Mouse (Mus musculus): Measurements from ENCODE around the gene Mgl2.

DNA sequence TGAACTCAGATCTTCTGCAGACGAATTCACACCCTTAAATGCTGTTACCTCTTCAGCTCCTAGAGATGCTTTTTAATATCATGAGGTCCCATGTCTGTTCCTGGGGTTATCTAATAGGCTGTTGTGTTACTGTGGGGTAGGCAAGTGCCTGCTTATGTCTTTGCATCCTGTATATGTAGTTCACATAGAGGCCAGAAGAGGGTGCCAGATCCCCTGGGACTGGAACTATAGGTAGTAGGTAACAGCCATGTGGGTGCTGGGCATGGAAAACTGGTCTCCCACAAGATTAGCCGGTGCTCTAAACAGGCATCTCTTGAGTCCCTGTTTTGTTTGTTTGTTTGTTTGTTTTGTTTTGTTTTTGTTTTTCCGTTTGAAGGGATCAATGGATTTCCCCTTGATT is 41.7 kb downstream of the Mgl2 start:
- TF ChIP-seq POLR2A (IDR thresholded peaks at IDR 0.05; ENCODE audit: extremely low read depth, insufficient read depth, low read length) (no peak), CTCF (IDR thresholded peaks at IDR 0.05; ENCODE audit: low read depth, low read length) (peak; percentile 42; the same call in 1 of the 2 replicates)
